Mouse (Mus musculus) midbrain, embryonic 15.5 days (tissue): ENCODE data around the gene Ankrd33. TPM values are rescaled to one million over a fixed set of nuclear protein-coding genes. Genes with fewer than 3 reads are reported as not detected.

Source experiments
- ATAC-seq: fragments of 200-750 bp; cut with Nextera tagmentation; replicated peaks from 2 replicates; pipeline ENCODE4 v1.8.0; 2017; ENCODE audit warnings: moderate TSS enrichment
- H3K27ac ChIP-seq: fragments of 300-500 bp; sonication (generic); 2 replicates; pipeline ENCODE4 v1.5.1; 2015; ENCODE audit warnings: mild to moderate bottlenecking, inconsistent platforms
- H3K27me3 ChIP-seq: fragments of 300-500 bp; sonication (generic); replicated peaks from 2 replicates; pipeline ENCODE4 v1.6.1; 2015; ENCODE audit warnings: inconsistent platforms
- H3K36me3 ChIP-seq: fragments of 300-500 bp; sonication (generic); replicated peaks from 2 replicates; pipeline ENCODE4 v1.6.1; 2015; ENCODE audit warnings: inconsistent platforms
- H3K4me1 ChIP-seq: fragments of 300-500 bp; sonication (generic); 2 replicates; pipeline ENCODE4 v1.6.1; 2015; ENCODE audit warnings: inconsistent platforms
- H3K4me2 ChIP-seq: fragments of 300-500 bp; sonication (generic); 2 replicates; pipeline ENCODE4 v1.6.1; 2015; ENCODE audit warnings: inconsistent platforms, mild to moderate bottlenecking, moderate library complexity
- H3K4me3 ChIP-seq: fragments of 300-500 bp; sonication (generic); 2 replicates; pipeline ENCODE4 v1.5.1; 2015; ENCODE audit warnings: mild to moderate bottlenecking, inconsistent platforms
- H3K9ac ChIP-seq: fragments of 300-500 bp; sonication (generic); 2 replicates; pipeline ENCODE4 v1.6.1; 2015; ENCODE audit warnings: mild to moderate bottlenecking, inconsistent platforms
- H3K9me3 ChIP-seq: fragments of 300-500 bp; sonication (generic); 2 replicates; pipeline ENCODE4 v1.6.1; 2016; ENCODE audit warnings: inconsistent platforms
- WGBS: fragments of 180-500 bp; shearing (Covaris S2); methylation state at CpG from one replicate; pipeline ENCODE4 v1.1.7; 2015; ENCODE audit warnings: mixed read lengths; 5-methylcytosine and 5-hydroxymethylcytosine counted together
- polyA plus RNA-seq: library from polyadenylated mRNA; unstranded; fragments of >200 nt; fragmentation: Nextera tagmentation; extraction: Ambion mirVana; gene quantifications from 2 replicates; pipeline ENCODE4 v1.2.1, GENCODE M21; 2015

Gene Ankrd33
- polyA plus RNA-seq, 1 experiment from 2014 or later, result not detected

GRCm38 (mm10) chr15:101144779-101145178, 29.2 kb downstream of the Ankrd33 start:
- H3K4me3 ChIP-seq, result no peak overlapping the region
- no peaks in the 10 kb centered on the region for H3K27me3 ChIP-seq
- 83% methylated on average over 8 of the region's 8 CpGs for WGBS
- no peak overlapping the region for H3K27ac ChIP-seq
- no peaks in the 10 kb centered on the region for H3K9me3 ChIP-seq
- no peak overlapping the region for H3K9ac ChIP-seq
- no peak for ATAC-seq
- no peaks in the 10 kb centered on the region for H3K36me3 ChIP-seq
- H3K4me2 ChIP-seq, result no peak overlapping the region
- H3K4me1 ChIP-seq, result peaks cover 36% of the 10 kb centered on the region

- 9% methylated on average over 19 of the region's 19 CpGs for WGBS
- Histone ChIP-seq H3K4me2 (peak overlapping the region; percentile 40), H3K4me1 (peaks cover 28% of the 10 kb centered on the region), H3K9me3 (no peaks in the 10 kb centered on the region), H3K36me3 (no peaks in the 10 kb centered on the region), H3K4me3 (peak overlapping the region; percentile 3; the same call in 1 of the 2 replicates), H3K27me3 (no peaks in the 10 kb centered on the region), H3K27ac (no peak overlapping the region), H3K9ac (no peak overlapping the region)
- peak; percentile 95 for ATAC-seq
Observed at GRCm38 (mm10) chr15:101145424-101146099, 30.0 kb downstream of the Ankrd33 start.

GRCm38 (mm10) chr15:101146100-101146965, 30.8 kb downstream of the Ankrd33 start:
- no peaks in the 10 kb centered on the region for H3K36me3 ChIP-seq
- H3K4me1 ChIP-seq, result peaks cover 27% of the 10 kb centered on the region
- no peaks in the 10 kb centered on the region for H3K9me3 ChIP-seq
- ATAC-seq, result no peak
- no peak overlapping the region for H3K9ac ChIP-seq
- no peaks in the 10 kb centered on the region for H3K27me3 ChIP-seq
- no peak overlapping the region for H3K27ac ChIP-seq
- 70% methylated on average over 15 of the region's 15 CpGs for WGBS
- peak overlapping the region; percentile 40 for H3K4me2 ChIP-seq
- no peak overlapping the region for H3K4me3 ChIP-seq

- Histone ChIP-seq H3K4me3 (no peak overlapping the region), H3K4me2 (no peak overlapping the region), H3K4me1 (peaks cover 27% of the 10 kb centered on the region), H3K9ac (no peak overlapping the region), H3K36me3 (no peaks in the 10 kb centered on the region), H3K9me3 (no peaks in the 10 kb centered on the region), H3K27ac (no peak overlapping the region), H3K27me3 (no peaks in the 10 kb centered on the region)
- ATAC-seq, result no peak
- 76% methylated on average over 16 of the region's 16 CpGs for WGBS
Observed at GRCm38 (mm10) chr15:101147115-101147909, 31.8 kb downstream of the Ankrd33 start.

GRCm38 (mm10) chr15:101147910-101148273, 32.3 kb downstream of the Ankrd33 start:
- Histone ChIP-seq H3K9ac (no peak overlapping the region), H3K9me3 (no peaks in the 10 kb centered on the region), H3K27me3 (no peaks in the 10 kb centered on the region), H3K36me3 (no peaks in the 10 kb centered on the region), H3K4me3 (no peak overlapping the region), H3K4me2 (no peak overlapping the region), H3K4me1 (peaks cover 27% of the 10 kb centered on the region), H3K27ac (no peak overlapping the region)
- no peak for ATAC-seq
- WGBS, result 45% methylated on average over 6 of the region's 6 CpGs

GRCm38 (mm10) chr15:101148604-101149003, 33.0 kb downstream of the Ankrd33 start:
- ATAC-seq, result no peak
- Histone ChIP-seq H3K9ac (no peak overlapping the region), H3K36me3 (no peaks in the 10 kb centered on the region), H3K4me2 (no peak overlapping the region), H3K27me3 (no peaks in the 10 kb centered on the region), H3K9me3 (no peaks in the 10 kb centered on the region), H3K4me1 (peaks cover 27% of the 10 kb centered on the region), H3K27ac (no peak overlapping the region), H3K4me3 (no peak overlapping the region)
- 78% methylated on average over 6 of the region's 6 CpGs for WGBS

GRCm38 (mm10) chr15:101151409-101152261, 36.1 kb downstream of the Ankrd33 start:
- no peak for ATAC-seq
- H3K9ac ChIP-seq, result no peak overlapping the region
- WGBS, result 72% methylated on average over 9 of the region's 9 CpGs

GRCm38 (mm10) chr15:101154700-101155616, 39.4 kb downstream of the Ankrd33 start:
- H3K27me3 ChIP-seq, result no peaks in the 10 kb centered on the region
- no peak overlapping the region for H3K27ac ChIP-seq
- WGBS, result 79% methylated on average over 7 of the region's 7 CpGs
- H3K4me2 ChIP-seq, result no peak overlapping the region
- no peak for ATAC-seq
- H3K9me3 ChIP-seq, result no peaks in the 10 kb centered on the region
- H3K36me3 ChIP-seq, result no peaks in the 10 kb centered on the region
- no peak overlapping the region for H3K9ac ChIP-seq
- no peak overlapping the region for H3K4me3 ChIP-seq
- peaks cover 3% of the 10 kb centered on the region for H3K4me1 ChIP-seq

More at GRCm38 (mm10) chr15:101151409-101152261, 36.1 kb downstream of the Ankrd33 start:
- no peak overlapping the region for H3K27ac ChIP-seq
- no peak overlapping the region for H3K4me2 ChIP-seq
- no peaks in the 10 kb centered on the region for H3K36me3 ChIP-seq
- no peak overlapping the region for H3K4me3 ChIP-seq
- H3K27me3 ChIP-seq, result no peaks in the 10 kb centered on the region
- no peaks in the 10 kb centered on the region for H3K9me3 ChIP-seq
- peaks cover 17% of the 10 kb centered on the region; the same call in 1 of the 2 replicates for H3K4me1 ChIP-seq

- H3K27me3 ChIP-seq, result no peaks in the 10 kb centered on the region
- no peak overlapping the region; the same call in 1 of the 2 replicates for H3K4me2 ChIP-seq
- peak overlapping the region; percentile 76 for H3K27ac ChIP-seq
- H3K9me3 ChIP-seq, result no peaks in the 10 kb centered on the region
- peaks cover 44% of the 10 kb centered on the region for H3K4me1 ChIP-seq
- WGBS, result 27% methylated on average over 1 of the region's 1 CpGs
- H3K36me3 ChIP-seq, result no peaks in the 10 kb centered on the region
- no peak for ATAC-seq
- H3K4me3 ChIP-seq, result no peak overlapping the region
- no peak overlapping the region for H3K9ac ChIP-seq
Observed at GRCm38 (mm10) chr15:101160128-101160527, 44.6 kb downstream of the Ankrd33 start.

- Histone ChIP-seq H3K4me3 (no peak overlapping the region), H3K4me1 (peaks cover 44% of the 10 kb centered on the region), H3K4me2 (peak overlapping the region; percentile 19; the same call in 1 of the 2 replicates), H3K36me3 (no peaks in the 10 kb centered on the region), H3K9me3 (no peaks in the 10 kb centered on the region), H3K27me3 (no peaks in the 10 kb centered on the region), H3K9ac (peak overlapping the region; percentile 13; the same call in 1 of the 2 replicates), H3K27ac (peak overlapping the region; percentile 76)
- 12% methylated on average over 7 of the region's 7 CpGs for WGBS
- ATAC-seq, result peak; percentile 85
Observed at GRCm38 (mm10) chr15:101160591-101160990, 45.0 kb downstream of the Ankrd33 start.
